Mouse (Mus musculus) liver, embryonic 13.5 days (tissue): ENCODE results near the gene Olfr1179. TPM values are rescaled to one million over a fixed set of nuclear protein-coding genes. Genes with fewer than 3 reads are reported as not detected.
"Not testable (repeated sequence)": the region's sequence is repeated elsewhere in the genome, so short reads cannot be mapped to it uniquely, and the experiment has no call there.

Experiments
- ATAC-seq: fragments of 200-750 bp; cut with Nextera tagmentation; 2 replicates; pipeline ENCODE4 v1.8.0; 2017; ENCODE audit warnings: low read depth, mild to moderate bottlenecking, moderate number of reproducible peaks, moderate library complexity
- DNase-seq: peaks from one replicate; pipeline ENCODE4 v3.0.0; 2022
- H3K27ac ChIP-seq: fragments of 300-500 bp; sonication (generic); 2 replicates; pipeline ENCODE4 v1.5.1; 2015; ENCODE audit warnings: moderate library complexity, mild to moderate bottlenecking, inconsistent platforms
- H3K27me3 ChIP-seq: fragments of 300-500 bp; sonication (generic); 2 replicates; pipeline ENCODE4 v1.6.1; 2015; ENCODE audit warnings: mild to moderate bottlenecking, inconsistent platforms
- H3K36me3 ChIP-seq: fragments of 300-500 bp; sonication (generic); 2 replicates; pipeline ENCODE4 v1.6.1; 2015; ENCODE audit warnings: mild to moderate bottlenecking, inconsistent platforms
- H3K4me1 ChIP-seq: fragments of 300-500 bp; sonication (generic); replicated peaks from 2 replicates; pipeline ENCODE4 v1.6.1; 2015; ENCODE audit warnings: inconsistent platforms
- H3K4me2 ChIP-seq: fragments of 300-500 bp; sonication (generic); 2 replicates; pipeline ENCODE4 v1.6.1; 2015; ENCODE audit warnings: inconsistent platforms, mild to moderate bottlenecking, moderate library complexity
- H3K4me3 ChIP-seq: fragments of 300-500 bp; sonication (generic); replicated peaks from 2 replicates; pipeline ENCODE4 v1.5.1; 2015; ENCODE audit warnings: mild to moderate bottlenecking, inconsistent platforms
- H3K9ac ChIP-seq: fragments of 300-500 bp; sonication (generic); 2 replicates; pipeline ENCODE4 v1.6.1; 2015; ENCODE audit warnings: mild to moderate bottlenecking, inconsistent platforms
- H3K9me3 ChIP-seq: fragments of 300-500 bp; sonication (generic); replicated peaks from 2 replicates; pipeline ENCODE4 v1.6.1; 2016; ENCODE audit warnings: inconsistent platforms
- WGBS: fragments of 180-500 bp; shearing (Covaris S2); methylation state at CpG from one replicate; pipeline ENCODE4 v1.1.7; 2015; ENCODE audit not compliant: insufficient replicate concordance; 5-methylcytosine and 5-hydroxymethylcytosine counted together
- polyA plus RNA-seq: library from polyadenylated mRNA; unstranded; fragments of >200 nt; fragmentation: Nextera tagmentation; extraction: Ambion mirVana; gene quantifications from 2 replicates; pipeline ENCODE4 v1.2.1, GENCODE M21; 2015

Olfr1179 gene
- not detected in 2 replicates for polyA plus RNA-seq

- Histone ChIP-seq H3K9ac (no peak within 1 kb of the TSS), H3K4me2 (no peak within 1 kb of the TSS), H3K27ac (no peak within 1 kb of the TSS), H3K4me3 (no peak within 1 kb of the TSS), H3K9me3 (no peaks in the 10 kb centered on the region), H3K36me3 (no peaks in the 10 kb centered on the region), H3K4me1 (no peaks in the 10 kb centered on the region), H3K27me3 (no peaks in the 10 kb centered on the region)
- DNase-seq: no peak
- ATAC-seq: no peak
- 58% methylated on average over 3 of the region's 3 CpGs for WGBS
Observed at GRCm38 (mm10) chr2:88406353-88406752, at the start of gene Olfr1179. Olfr1179 (minus strand) TSS chr2:88406453.

DNA sequence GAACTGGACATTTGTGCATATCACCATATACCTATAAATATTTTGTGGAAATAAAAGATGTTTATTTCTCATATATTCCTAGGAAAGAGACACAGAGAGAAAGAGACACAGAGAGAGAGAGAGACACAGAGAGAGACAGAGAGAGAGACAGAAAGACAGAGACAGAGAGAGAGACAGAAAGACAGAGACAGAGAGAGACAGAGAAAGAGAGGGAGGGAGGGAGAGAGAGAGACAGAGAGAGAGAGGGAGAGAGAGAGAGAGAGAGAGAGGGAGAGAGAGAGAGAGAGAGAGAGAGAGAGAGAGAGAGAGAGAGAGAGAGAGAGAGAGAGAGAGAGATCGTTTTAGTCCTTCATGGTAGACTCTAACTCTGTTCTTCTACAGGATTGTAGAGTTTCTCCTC is 48.3 kb upstream of the Olfr1179 start, which contains the start of gene Olfr1183:
Gene Olfr1183 (plus strand): TSS at position 301 of the 400 bp plus-strand sequence.
- not testable (repeated sequence) for H3K9me3 ChIP-seq, DNase-seq, H3K4me1 ChIP-seq, ATAC-seq, H3K36me3 ChIP-seq, H3K27me3 ChIP-seq, H3K27ac ChIP-seq, H3K4me3 ChIP-seq, H3K4me2 ChIP-seq, H3K9ac ChIP-seq
- 45% methylated on average over 1 of the region's 1 CpGs for WGBS

DNA sequence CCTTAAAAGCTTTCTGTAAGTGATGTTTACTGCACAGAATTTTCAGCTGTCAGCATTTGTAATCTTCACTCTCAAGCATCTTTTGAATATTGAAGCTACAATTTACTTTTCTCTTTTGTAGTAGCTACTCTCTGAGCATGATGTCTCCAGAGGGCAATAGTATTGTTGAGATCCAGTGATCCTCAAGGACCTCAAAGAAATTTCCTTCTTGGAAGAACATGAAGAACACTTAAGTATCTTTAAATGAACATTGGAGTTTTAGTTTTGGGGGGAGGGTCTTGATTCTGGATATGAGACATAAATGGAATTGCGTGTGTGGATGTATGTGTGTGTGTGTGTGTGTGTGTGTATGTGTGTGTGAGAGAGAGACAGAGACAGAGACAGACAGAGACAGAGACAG is 42.8 kb upstream of the Olfr1179 start, which contains the start of gene Gm13757:
Gene Gm13757 (minus strand): TSS at position 101 of the 400 bp plus-strand sequence.
- H3K27me3 ChIP-seq: no peaks in the 10 kb centered on the region
- no peaks in the 10 kb centered on the region for H3K4me1 ChIP-seq
- no peaks in the 10 kb centered on the region for H3K9me3 ChIP-seq
- no peak within 1 kb of the TSS for H3K4me2 ChIP-seq
- H3K9ac ChIP-seq: no peak within 1 kb of the TSS
- no peak for ATAC-seq
- H3K36me3 ChIP-seq: no peaks in the 10 kb centered on the region
- DNase-seq: no peak
- H3K27ac ChIP-seq: no peak within 1 kb of the TSS
- WGBS: 50% methylated on average over 1 of the region's 1 CpGs
- H3K4me3 ChIP-seq: no peak within 1 kb of the TSS

DNA sequence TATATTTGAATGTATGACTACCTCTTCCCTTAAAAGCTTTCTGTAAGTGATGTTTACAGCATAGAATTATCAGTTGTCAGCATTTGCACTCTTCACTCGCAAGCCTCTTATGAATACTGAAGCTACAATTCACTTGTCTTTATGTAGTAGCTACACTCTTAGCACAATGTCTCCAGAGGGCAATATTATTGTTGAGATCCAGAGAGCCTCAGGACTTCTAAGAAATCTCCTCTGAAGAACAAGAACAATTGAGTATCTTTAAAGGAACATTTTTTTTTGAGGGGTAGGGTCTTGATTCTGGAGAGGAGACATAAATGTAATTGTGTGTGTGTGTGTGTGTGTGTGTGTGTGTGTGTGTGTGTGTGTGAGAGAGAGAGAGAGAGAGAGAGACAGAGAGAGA is 19.8 kb upstream of the Olfr1179 start, which contains the start of gene Olfr1181:
Gene Olfr1181 (minus strand): TSS at position 101 of the 400 bp plus-strand sequence.
- Histone ChIP-seq H3K36me3 (no peaks in the 10 kb centered on the region), H3K4me2 (no peak within 1 kb of the TSS), H3K27me3 (no peaks in the 10 kb centered on the region), H3K9ac (no peak within 1 kb of the TSS), H3K9me3 (no peaks in the 10 kb centered on the region), H3K4me1 (no peaks in the 10 kb centered on the region), H3K4me3 (no peak within 1 kb of the TSS), H3K27ac (no peak within 1 kb of the TSS)
- DNase-seq: no peak
- WGBS: 59% methylated on average over 1 of the region's 1 CpGs
- no peak for ATAC-seq

DNA sequence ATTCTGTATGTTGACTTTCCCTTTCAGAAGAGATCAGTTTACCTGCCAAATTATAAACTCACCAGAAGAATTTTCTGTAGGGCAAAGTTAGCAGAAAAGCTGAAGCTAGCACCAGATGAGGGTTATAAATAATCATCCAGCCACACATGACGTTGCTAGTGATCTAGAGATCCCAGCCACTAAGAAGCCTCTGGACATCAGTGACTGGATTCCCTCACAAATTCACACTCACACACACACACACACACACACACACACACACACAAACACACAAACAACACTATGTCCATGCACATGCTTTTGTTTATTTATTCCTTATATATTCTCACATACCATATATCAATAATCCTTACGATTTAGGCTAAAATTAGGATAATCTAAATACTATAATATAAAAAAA is 12.8 kb upstream of the Olfr1179 start, which contains the start of gene Olfr1180:
Gene Olfr1180 (minus strand): TSS at position 101 of the 400 bp plus-strand sequence.
- Histone ChIP-seq H3K27me3 (no peaks in the 10 kb centered on the region), H3K9ac (no peak within 1 kb of the TSS), H3K9me3 (no peaks in the 10 kb centered on the region), H3K4me3 (no peak within 1 kb of the TSS), H3K4me1 (no peaks in the 10 kb centered on the region), H3K36me3 (no peaks in the 10 kb centered on the region), H3K4me2 (no peak within 1 kb of the TSS), H3K27ac (no peak within 1 kb of the TSS)
- DNase-seq (no peak), ATAC-seq (no peak)
- 48% methylated on average over 2 of the region's 2 CpGs for WGBS

DNA sequence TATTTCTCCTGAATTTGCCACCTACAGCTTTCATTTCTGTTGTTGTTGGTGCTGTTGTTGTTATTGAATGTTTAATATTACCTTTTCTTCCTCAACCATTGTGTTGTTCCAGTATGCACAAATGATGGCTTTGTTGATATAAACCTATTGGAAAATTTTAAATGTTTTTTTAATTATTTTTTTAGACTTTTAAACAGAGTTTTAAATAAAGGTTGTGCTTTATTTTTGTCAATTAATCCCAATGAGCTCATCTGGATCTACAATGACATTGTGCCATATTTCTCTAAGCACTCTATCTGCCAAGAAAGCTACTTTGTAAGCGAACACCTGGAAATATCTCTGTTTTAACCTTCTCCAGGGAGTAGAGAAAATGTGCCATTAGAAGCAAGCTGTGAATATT is 19.5 kb downstream of the Olfr1179 start, which contains the start of gene Olfr1178:
Gene Olfr1178 (plus strand): TSS at position 301 of the 400 bp plus-strand sequence.
- WGBS: 61% methylated on average over 1 of the region's 1 CpGs
- Histone ChIP-seq H3K4me1 (no peaks in the 10 kb centered on the region), H3K4me2 (no peak within 1 kb of the TSS), H3K27me3 (no peaks in the 10 kb centered on the region), H3K9me3 (no peaks in the 10 kb centered on the region), H3K36me3 (no peaks in the 10 kb centered on the region), H3K4me3 (no peak within 1 kb of the TSS), H3K27ac (no peak within 1 kb of the TSS), H3K9ac (no peak within 1 kb of the TSS)
- ATAC-seq (no peak), DNase-seq (no peak)

GRCm38 (mm10) chr2:88356304-88356703 is 49.9 kb downstream of the Olfr1179 start:
- Histone ChIP-seq H3K4me1 (no peaks in the 10 kb centered on the region), H3K36me3 (no peaks in the 10 kb centered on the region), H3K9me3 (no peaks in the 10 kb centered on the region), H3K27me3 (no peaks in the 10 kb centered on the region), H3K4me2 (no peak overlapping the region), H3K27ac (no peak overlapping the region), H3K4me3 (no peak overlapping the region), H3K9ac (no peak overlapping the region)
- DNase-seq (no peak), ATAC-seq (no peak)
- WGBS: 3% methylated on average over 2 of the region's 2 CpGs

Other genes starting within 250 kb of the Olfr1179 start
- not detected in 2 replicates for gene Olfr1168, start 224.6 kb downstream of the Olfr1179 start, polyA plus RNA-seq
- not detected in 2 replicates for gene Olfr1170, start 178.1 kb downstream of the Olfr1179 start, polyA plus RNA-seq
- not detected in 2 replicates for gene Olfr1173, start 126.6 kb downstream of the Olfr1179 start, polyA plus RNA-seq
- not detected in 2 replicates for gene Olfr1174-ps, start 91.3 kb downstream of the Olfr1179 start, polyA plus RNA-seq
- not detected in 2 replicates for gene Olfr1175-ps, start 79.2 kb downstream of the Olfr1179 start, polyA plus RNA-seq
- gene Olfr1176, start 69.7 kb downstream of the Olfr1179 start, polyA plus RNA-seq: not detected in 2 replicates
- gene Olfr1177-ps, start 60.0 kb downstream of the Olfr1179 start, polyA plus RNA-seq: not detected in 2 replicates
- gene Olfr1178, start 19.4 kb downstream of the Olfr1179 start, polyA plus RNA-seq: not detected in 2 replicates
- not detected in 2 replicates for gene Olfr1180, start 12.7 kb upstream of the Olfr1179 start, polyA plus RNA-seq
- not detected in 2 replicates for gene Olfr1181, start 19.7 kb upstream of the Olfr1179 start, polyA plus RNA-seq
- gene Gm13757, start 42.7 kb upstream of the Olfr1179 start, polyA plus RNA-seq: not detected in 2 replicates
- gene Olfr1183, start 48.4 kb upstream of the Olfr1179 start, polyA plus RNA-seq: not detected in 2 replicates
- not detected in 2 replicates for gene Olfr1184, start 77.1 kb upstream of the Olfr1179 start, polyA plus RNA-seq
- gene Olfr1185-ps1, start 86.9 kb upstream of the Olfr1179 start, polyA plus RNA-seq: not detected in 2 replicates
- gene Olfr1186, start 112.1 kb upstream of the Olfr1179 start, polyA plus RNA-seq: not detected in 2 replicates
- not detected in 2 replicates for gene Olfr1188, start 150.5 kb upstream of the Olfr1179 start, polyA plus RNA-seq
- gene Olfr1189, start 180.0 kb upstream of the Olfr1179 start, polyA plus RNA-seq: not detected in 2 replicates
- not detected in 2 replicates for gene Olfr1191-ps1, start 234.1 kb upstream of the Olfr1179 start, polyA plus RNA-seq
- gene Olfr1192-ps1, start 242.1 kb upstream of the Olfr1179 start, polyA plus RNA-seq: not detected in 2 replicates